Mouse (Mus musculus): ENCODE results near the gene Rpn2. TPM values are rescaled to one million over a fixed set of nuclear protein-coding genes. Genes with fewer than 3 reads are reported as not detected.
A peak's percentile ranks its signal among the peaks of the same experiment; 100 is the strongest.

The Rpn2 gene
- polyA plus RNA-seq, 1 experiment from 2014 or later, result 86.1 TPM

GRCm38 (mm10) chr2:157349121-157349778 lies 70.4 kb downstream of the Rpn2 start:
- no peak overlapping the region for H3K9ac ChIP-seq (replicated peaks)
- no peak overlapping the region for H3K27ac ChIP-seq (ENCODE audit: low read depth)
- H3K4me3 ChIP-seq (ENCODE audit: low read depth, low read length), result no peak overlapping the region
- no peaks in the 10 kb centered on the region for H3K27me3 ChIP-seq (ENCODE audit: insufficient read depth, low read length)
- no peaks in the 10 kb centered on the region for H3K36me3 ChIP-seq (replicated peaks; ENCODE audit: insufficient read depth, low read length)
- no peaks in the 10 kb centered on the region for H3K9me3 ChIP-seq (ENCODE audit: low read length)
- 69% methylated on average over 12 of the region's 12 CpGs for WGBS (ENCODE audit: insufficient replicate concordance)
- DNase-seq, result no peak
- no peak for ATAC-seq
- no peak overlapping the region for H3K4me2 ChIP-seq (ENCODE audit: low read depth, low read length)
- TF ChIP-seq CTCF (IDR thresholded peaks at IDR 0.05; ENCODE audit: low read depth) (no peak), EP300 (IDR thresholded peaks at IDR 0.05; ENCODE audit: low read depth) (no peak)
- H3K4me1 ChIP-seq (ENCODE audit: insufficient read depth), result no peaks in the 10 kb centered on the region

GRCm38 (mm10) chr2:157353183-157353582 lies 74.4 kb downstream of the Rpn2 start:
- WGBS (ENCODE audit: insufficient replicate concordance), result 59% methylated on average over 4 of the region's 4 CpGs
- ATAC-seq (no peak), DNase-seq (no peak)
- Histone ChIP-seq H3K9ac (replicated peaks) (no peak overlapping the region), H3K4me3 (ENCODE audit: low read depth, low read length) (no peak overlapping the region), H3K9me3 (ENCODE audit: low read length) (peaks cover 2% of the 10 kb centered on the region; the same call in 1 of the 2 replicates), H3K4me1 (ENCODE audit: insufficient read depth) (no peaks in the 10 kb centered on the region), H3K4me2 (ENCODE audit: low read depth, low read length) (no peak overlapping the region), H3K27ac (ENCODE audit: low read depth) (no peak overlapping the region), H3K27me3 (ENCODE audit: insufficient read depth, low read length) (no peaks in the 10 kb centered on the region), H3K36me3 (replicated peaks; ENCODE audit: insufficient read depth, low read length) (no peaks in the 10 kb centered on the region)
- TF ChIP-seq CTCF (IDR thresholded peaks at IDR 0.05; ENCODE audit: low read depth), result no peak
- TF ChIP-seq EP300 (IDR thresholded peaks at IDR 0.05; ENCODE audit: low read depth), result no peak

GRCm38 (mm10) chr2:157354106-157354505 lies 75.3 kb downstream of the Rpn2 start:
- WGBS (ENCODE audit: insufficient replicate concordance), result 77% methylated on average over 3 of the region's 3 CpGs

GRCm38 (mm10) chr2:157360028-157360427 lies 81.2 kb downstream of the Rpn2 start:
- Histone ChIP-seq H3K4me1 (ENCODE audit: insufficient read depth) (no peaks in the 10 kb centered on the region), H3K4me3 (ENCODE audit: low read depth, low read length) (no peak overlapping the region), H3K9me3 (ENCODE audit: low read length) (peaks cover 2% of the 10 kb centered on the region; the same call in 1 of the 2 replicates), H3K27me3 (ENCODE audit: insufficient read depth, low read length) (no peaks in the 10 kb centered on the region), H3K4me2 (ENCODE audit: low read depth, low read length) (no peak overlapping the region), H3K36me3 (replicated peaks; ENCODE audit: insufficient read depth, low read length) (no peaks in the 10 kb centered on the region), H3K9ac (replicated peaks) (no peak overlapping the region), H3K27ac (ENCODE audit: low read depth) (no peak overlapping the region)
- 77% methylated on average over 5 of the region's 5 CpGs for WGBS (ENCODE audit: insufficient replicate concordance)
- no peak for DNase-seq
- ATAC-seq, result no peak
- TF ChIP-seq EP300 (IDR thresholded peaks at IDR 0.05; ENCODE audit: low read depth) (no peak), CTCF (IDR thresholded peaks at IDR 0.05; ENCODE audit: low read depth) (no peak)

More at GRCm38 (mm10) chr2:157354106-157354505, 75.3 kb downstream of the Rpn2 start:
- Histone ChIP-seq H3K4me3 (ENCODE audit: low read depth, low read length) (no peak overlapping the region), H3K4me1 (ENCODE audit: insufficient read depth) (no peaks in the 10 kb centered on the region), H3K27me3 (ENCODE audit: insufficient read depth, low read length) (no peaks in the 10 kb centered on the region), H3K9me3 (ENCODE audit: low read length) (peaks cover 2% of the 10 kb centered on the region; the same call in 1 of the 2 replicates), H3K4me2 (ENCODE audit: low read depth, low read length) (no peak overlapping the region), H3K36me3 (replicated peaks; ENCODE audit: insufficient read depth, low read length) (no peaks in the 10 kb centered on the region), H3K27ac (ENCODE audit: low read depth) (no peak overlapping the region), H3K9ac (replicated peaks) (no peak overlapping the region)
- no peak for TF ChIP-seq EP300 (IDR thresholded peaks at IDR 0.05; ENCODE audit: low read depth)
- no peak for TF ChIP-seq CTCF (IDR thresholded peaks at IDR 0.05; ENCODE audit: low read depth)
- ATAC-seq, result no peak
- DNase-seq, result no peak

- Histone ChIP-seq H3K9ac (replicated peaks) (no peak overlapping the region), H3K4me1 (ENCODE audit: insufficient read depth) (peaks cover 6% of the 10 kb centered on the region), H3K9me3 (ENCODE audit: low read length) (no peaks in the 10 kb centered on the region), H3K27me3 (ENCODE audit: insufficient read depth, low read length) (no peaks in the 10 kb centered on the region), H3K4me3 (ENCODE audit: low read depth, low read length) (no peak overlapping the region), H3K4me2 (ENCODE audit: low read depth, low read length) (no peak overlapping the region), H3K36me3 (replicated peaks; ENCODE audit: insufficient read depth, low read length) (no peaks in the 10 kb centered on the region), H3K27ac (ENCODE audit: low read depth) (no peak overlapping the region)
- DNase-seq (no peak), ATAC-seq (no peak)
- WGBS (ENCODE audit: insufficient replicate concordance), result 70% methylated on average over 3 of the region's 3 CpGs
- TF ChIP-seq CTCF (IDR thresholded peaks at IDR 0.05; ENCODE audit: low read depth) (no peak), EP300 (IDR thresholded peaks at IDR 0.05; ENCODE audit: low read depth) (no peak)
Observed at GRCm38 (mm10) chr2:157363031-157363430, 84.2 kb downstream of the Rpn2 start.

GRCm38 (mm10) chr2:157366762-157367161 lies 87.9 kb downstream of the Rpn2 start:
- Histone ChIP-seq H3K4me3 (ENCODE audit: low read depth, low read length) (peak overlapping the region; percentile 79), H3K36me3 (replicated peaks; ENCODE audit: insufficient read depth, low read length) (no peaks in the 10 kb centered on the region), H3K27ac (ENCODE audit: low read depth) (peak overlapping the region; percentile 94; the same call in 1 of the 2 replicates), H3K9ac (replicated peaks) (0 out of 2 replicates have a peak overlapping the region, but pooled peaks have one; percentile 92), H3K27me3 (ENCODE audit: insufficient read depth, low read length) (no peaks in the 10 kb centered on the region), H3K9me3 (ENCODE audit: low read length) (no peaks in the 10 kb centered on the region), H3K4me2 (ENCODE audit: low read depth, low read length) (peak overlapping the region; percentile 91), H3K4me1 (ENCODE audit: insufficient read depth) (peaks cover 14% of the 10 kb centered on the region)
- DNase-seq, result no peak
- no peak for TF ChIP-seq EP300 (IDR thresholded peaks at IDR 0.05; ENCODE audit: low read depth)
- no peak for TF ChIP-seq CTCF (IDR thresholded peaks at IDR 0.05; ENCODE audit: low read depth)
- no peak for ATAC-seq
- 38% methylated on average over 9 of the region's 9 CpGs for WGBS (ENCODE audit: insufficient replicate concordance)

All from liver, postnatal 0 days (tissue).